Mouse (Mus musculus): Measurements from ENCODE around the gene Grin1. TPM values are rescaled to one million over a fixed set of nuclear protein-coding genes. Genes with fewer than 3 reads are reported as not detected.

Grin1 gene
- polyA plus RNA-seq, 1 experiment from 2014 or later, result 57.2 TPM

DNA sequence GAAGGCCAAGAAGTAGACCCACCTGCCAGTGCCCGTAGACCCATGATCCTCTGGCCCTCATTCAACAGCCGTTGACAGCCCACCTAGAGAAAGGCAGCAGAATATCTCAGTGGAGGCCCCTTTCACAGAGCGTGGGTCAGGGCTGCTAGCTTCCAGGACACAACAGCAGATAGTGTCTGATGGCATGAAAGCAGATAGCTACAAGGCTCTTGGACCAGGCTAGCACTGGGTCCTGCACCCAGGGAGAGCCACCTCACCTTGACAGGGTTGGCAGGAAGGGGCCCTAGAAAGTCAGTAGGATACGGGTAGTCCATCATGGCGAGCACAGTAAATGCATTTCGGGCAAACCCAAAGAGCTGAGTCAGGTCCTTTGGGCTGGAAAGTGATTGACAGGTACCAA is 35.2 kb upstream of the Grin1 start:
- Histone ChIP-seq H3K9ac (no peak overlapping the region), H3K4me2 (replicated peaks) (no peak overlapping the region), H3K9me3 (ENCODE audit: control insufficient read depth, low read length) (no peaks in the 10 kb centered on the region), H3K4me1 (replicated peaks; ENCODE audit: control insufficient read depth, insufficient read depth, low read length) (peaks cover 20% of the 10 kb centered on the region), H3K27me3 (ENCODE audit: control insufficient read depth, insufficient read depth, low read length) (no peaks in the 10 kb centered on the region), H3K36me3 (replicated peaks; ENCODE audit: control insufficient read depth, insufficient read depth) (peaks cover 51% of the 10 kb centered on the region), H3K4me3 (replicated peaks; ENCODE audit: low read length) (no peak overlapping the region), H3K27ac (no peak overlapping the region)
- whole genome bisulfite sequencing, result 89% methylated on average over 6 of the region's 6 CpGs
- DNase-seq (ENCODE audit: low spot score), result no peak
- no peak for ATAC-seq (ENCODE audit: low FRiP score)

DNA sequence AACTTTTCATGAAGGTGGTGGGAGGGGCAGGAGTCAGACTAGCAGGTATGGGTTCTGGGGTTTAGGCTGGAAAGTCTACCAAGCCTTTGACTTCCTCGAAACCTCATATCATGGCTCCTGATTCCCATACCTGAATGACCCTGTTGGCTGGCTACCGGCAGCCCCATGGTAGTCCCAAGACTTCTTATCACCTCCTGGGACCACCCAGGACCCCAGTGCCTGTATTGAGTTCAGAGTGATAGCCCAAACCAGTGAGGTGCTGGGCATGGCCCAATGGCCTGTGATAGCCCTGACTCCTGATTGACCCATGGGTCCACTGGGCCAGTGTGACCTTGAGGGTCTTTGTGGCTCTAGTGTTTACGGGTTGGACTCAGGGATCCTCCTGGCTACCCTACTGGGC is 31.7 kb upstream of the Grin1 start:
- peaks cover 8% of the 10 kb centered on the region for H3K4me1 ChIP-seq (replicated peaks; ENCODE audit: control insufficient read depth, insufficient read depth, low read length)
- peaks cover 86% of the 10 kb centered on the region for H3K36me3 ChIP-seq (replicated peaks; ENCODE audit: control insufficient read depth, insufficient read depth)
- ATAC-seq (ENCODE audit: low FRiP score) (no peak), DNase-seq (ENCODE audit: low spot score) (no peak)
- no peak overlapping the region for H3K27ac ChIP-seq
- WGBS, result 96% methylated on average over 3 of the region's 3 CpGs
- no peak overlapping the region for H3K9ac ChIP-seq
- no peak overlapping the region for H3K4me2 ChIP-seq (replicated peaks)
- no peaks in the 10 kb centered on the region for H3K27me3 ChIP-seq (ENCODE audit: control insufficient read depth, insufficient read depth, low read length)
- H3K4me3 ChIP-seq (replicated peaks; ENCODE audit: low read length), result no peak overlapping the region
- H3K9me3 ChIP-seq (ENCODE audit: control insufficient read depth, low read length), result no peaks in the 10 kb centered on the region

DNA sequence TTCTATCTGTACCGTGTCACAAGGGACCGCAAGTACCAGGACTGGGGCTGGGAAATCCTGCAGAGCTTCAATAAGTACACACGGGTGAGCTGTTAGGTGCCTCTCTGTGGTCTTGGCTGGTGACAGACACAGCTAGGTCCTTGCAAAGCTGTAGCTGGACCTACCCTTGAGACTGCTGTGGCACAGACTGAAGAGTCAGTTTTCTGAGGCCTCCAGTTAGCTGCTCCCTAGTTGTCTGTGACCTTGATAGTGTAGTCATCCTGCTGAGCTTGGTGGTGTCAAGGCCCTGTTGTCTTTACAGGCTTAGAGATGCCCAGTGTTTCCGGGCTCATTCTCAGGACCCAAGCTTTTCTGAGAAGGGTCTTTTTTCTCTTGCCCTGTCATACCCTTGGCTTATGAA is 30.5 kb upstream of the Grin1 start:
- no peak overlapping the region for H3K4me3 ChIP-seq (replicated peaks; ENCODE audit: low read length)
- WGBS, result 95% methylated on average over 4 of the region's 4 CpGs
- H3K27ac ChIP-seq, result no peak overlapping the region
- no peak overlapping the region for H3K9ac ChIP-seq
- H3K9me3 ChIP-seq (ENCODE audit: control insufficient read depth, low read length), result no peaks in the 10 kb centered on the region
- H3K36me3 ChIP-seq (replicated peaks; ENCODE audit: control insufficient read depth, insufficient read depth), result peaks cover 98% of the 10 kb centered on the region
- no peak overlapping the region for H3K4me2 ChIP-seq (replicated peaks)
- H3K27me3 ChIP-seq (ENCODE audit: control insufficient read depth, insufficient read depth, low read length), result no peaks in the 10 kb centered on the region
- ATAC-seq (ENCODE audit: low FRiP score) (no peak), DNase-seq (ENCODE audit: low spot score) (no peak)
- H3K4me1 ChIP-seq (replicated peaks; ENCODE audit: control insufficient read depth, insufficient read depth, low read length), result no peaks in the 10 kb centered on the region

DNA sequence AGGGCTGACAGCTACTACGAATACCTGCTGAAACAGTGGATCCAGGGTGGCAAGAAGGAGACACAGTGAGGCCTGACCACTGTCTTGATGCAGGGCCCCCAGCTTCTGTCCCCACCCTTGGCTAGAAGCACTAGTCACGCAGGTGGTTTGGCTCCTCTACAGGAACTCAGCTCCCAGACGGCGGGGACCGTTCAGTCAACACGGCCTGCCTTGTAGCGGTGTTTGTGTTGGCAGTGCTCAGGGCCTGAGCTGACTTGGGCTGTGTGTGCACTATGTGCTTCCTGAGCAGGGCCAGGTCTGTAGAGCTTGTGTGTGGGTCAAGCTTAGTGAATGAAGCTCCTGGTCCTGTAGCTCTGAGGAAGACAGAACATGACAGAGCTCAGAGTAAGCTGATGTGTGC is 29.2 kb upstream of the Grin1 start:
- H3K27ac ChIP-seq, result no peak overlapping the region
- no peaks in the 10 kb centered on the region for H3K9me3 ChIP-seq (ENCODE audit: control insufficient read depth, low read length)
- WGBS, result 92% methylated on average over 7 of the region's 7 CpGs
- ATAC-seq (ENCODE audit: low FRiP score) (no peak), DNase-seq (ENCODE audit: low spot score) (no peak)
- H3K4me3 ChIP-seq (replicated peaks; ENCODE audit: low read length), result no peak overlapping the region
- no peaks in the 10 kb centered on the region for H3K27me3 ChIP-seq (ENCODE audit: control insufficient read depth, insufficient read depth, low read length)
- H3K4me2 ChIP-seq (replicated peaks), result no peak overlapping the region
- H3K9ac ChIP-seq, result no peak overlapping the region
- no peaks in the 10 kb centered on the region for H3K4me1 ChIP-seq (replicated peaks; ENCODE audit: control insufficient read depth, insufficient read depth, low read length)
- peaks cover 100% of the 10 kb centered on the region for H3K36me3 ChIP-seq (replicated peaks; ENCODE audit: control insufficient read depth, insufficient read depth)

DNA sequence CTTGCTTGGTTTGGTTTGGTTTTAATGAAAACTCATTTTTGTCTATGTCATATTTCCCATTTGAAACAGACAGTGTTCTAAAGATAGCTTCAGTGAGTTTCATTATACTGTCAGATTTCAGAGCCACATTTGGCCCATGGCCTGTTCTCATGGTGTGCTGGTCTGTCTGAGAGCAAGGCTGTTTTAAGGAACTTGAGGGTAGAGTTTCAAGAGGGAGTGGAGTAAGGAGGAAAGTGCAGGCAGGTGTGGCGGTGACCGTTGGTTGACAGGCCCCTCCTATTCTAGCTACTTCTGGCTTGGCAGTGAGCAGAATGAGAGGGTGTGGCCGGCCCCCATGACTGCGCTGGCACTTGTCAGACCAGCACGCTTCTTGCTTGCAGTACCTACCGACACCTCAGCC is 19.3 kb upstream of the Grin1 start:
- ATAC-seq (ENCODE audit: low FRiP score), result no peak

DNA sequence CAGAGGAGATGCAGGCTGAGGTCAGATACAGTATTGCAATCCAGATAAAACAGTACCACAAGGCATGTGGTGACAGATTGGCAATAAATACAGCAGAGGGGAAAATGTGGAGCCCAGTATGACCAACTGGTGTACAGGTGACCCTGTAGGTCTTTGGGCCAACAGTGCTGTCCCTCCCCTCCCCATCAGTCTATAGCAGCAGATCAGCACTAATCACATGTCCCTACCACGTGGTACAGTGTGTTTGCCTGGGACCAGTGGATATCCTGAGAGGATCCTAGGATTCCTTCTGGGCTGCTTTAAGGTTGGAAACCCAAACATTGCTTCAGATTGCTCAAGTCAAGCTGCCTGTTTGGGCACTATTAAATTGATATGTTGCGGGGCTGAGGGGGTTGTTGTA is 14.6 kb upstream of the Grin1 start:
- ATAC-seq (ENCODE audit: low FRiP score) (no peak), DNase-seq (ENCODE audit: low spot score) (no peak)
- peak overlapping the region; percentile 91 for H3K4me2 ChIP-seq (replicated peaks)
- peaks cover 15% of the 10 kb centered on the region for H3K4me1 ChIP-seq (replicated peaks; ENCODE audit: control insufficient read depth, insufficient read depth, low read length)
- no peaks in the 10 kb centered on the region for H3K9me3 ChIP-seq (ENCODE audit: control insufficient read depth, low read length)
- H3K27me3 ChIP-seq (ENCODE audit: control insufficient read depth, insufficient read depth, low read length), result no peaks in the 10 kb centered on the region
- peaks cover 47% of the 10 kb centered on the region for H3K36me3 ChIP-seq (replicated peaks; ENCODE audit: control insufficient read depth, insufficient read depth)
- 88% methylated on average over 2 of the region's 2 CpGs for WGBS
- H3K9ac ChIP-seq, result peak overlapping the region; percentile 97
- peak overlapping the region; percentile 98 for H3K4me3 ChIP-seq (replicated peaks; ENCODE audit: low read length)
- no peak overlapping the region for H3K27ac ChIP-seq

More for the DNA sequence above, 19.3 kb upstream of the Grin1 start:
- H3K36me3 ChIP-seq (replicated peaks; ENCODE audit: control insufficient read depth, insufficient read depth), result peaks cover 89% of the 10 kb centered on the region
- no peak overlapping the region for H3K27ac ChIP-seq
- no peaks in the 10 kb centered on the region for H3K27me3 ChIP-seq (ENCODE audit: control insufficient read depth, insufficient read depth, low read length)
- no peaks in the 10 kb centered on the region for H3K9me3 ChIP-seq (ENCODE audit: control insufficient read depth, low read length)
- peaks cover 7% of the 10 kb centered on the region for H3K4me1 ChIP-seq (replicated peaks; ENCODE audit: control insufficient read depth, insufficient read depth, low read length)
- DNase-seq (ENCODE audit: low spot score), result no peak
- WGBS, result 93% methylated on average over 6 of the region's 6 CpGs
- H3K4me3 ChIP-seq (replicated peaks; ENCODE audit: low read length), result no peak overlapping the region
- no peak overlapping the region for H3K9ac ChIP-seq
- H3K4me2 ChIP-seq (replicated peaks), result no peak overlapping the region

DNA sequence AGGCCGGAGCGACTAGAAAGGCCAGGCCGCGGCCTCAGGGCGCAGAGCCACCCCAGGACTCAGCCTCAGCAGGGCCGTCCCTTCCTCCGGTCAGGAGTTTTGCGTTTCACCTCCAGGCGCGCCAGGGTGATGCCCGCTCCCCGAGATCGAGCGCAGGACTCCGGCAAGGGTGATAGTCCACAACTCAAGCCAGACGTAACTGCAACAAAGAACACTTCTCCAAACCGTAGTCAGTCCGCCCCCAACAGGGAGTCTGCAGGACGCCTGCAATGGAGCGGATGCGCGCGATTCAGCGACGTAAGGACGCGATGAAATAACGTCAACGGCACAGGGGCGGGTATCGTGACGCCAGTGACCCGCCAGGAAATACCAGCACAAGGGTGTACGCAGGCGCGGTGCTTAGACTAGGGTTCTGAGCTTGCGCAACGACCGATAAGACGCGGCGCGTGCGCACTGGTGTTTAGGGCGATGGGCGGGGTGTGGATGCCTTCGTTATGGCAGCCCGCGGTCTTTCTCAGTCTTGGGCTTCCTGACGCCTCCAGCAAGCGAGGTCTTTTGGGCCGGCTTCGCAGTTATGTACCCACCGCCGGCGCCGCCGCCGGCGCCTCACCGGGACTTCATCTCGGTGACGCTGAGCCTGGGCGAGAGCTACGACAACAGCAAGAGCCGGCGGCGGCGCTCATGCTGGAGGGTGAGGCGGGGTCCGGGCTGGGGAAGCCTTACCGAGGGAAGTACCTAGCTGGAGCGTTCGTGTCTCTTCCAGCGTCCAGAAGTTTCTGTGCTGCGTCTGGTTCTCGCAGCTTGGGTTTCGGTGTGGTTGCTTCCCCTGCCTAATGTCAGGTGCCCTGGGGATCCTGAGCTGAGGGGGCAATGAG is 13.5 kb upstream of the Grin1 start, which contains the start of gene Man1b1:
Gene Man1b1 (plus strand): TSS at position 53 of the 875 bp plus-strand sequence.
- DNase-seq (ENCODE audit: low spot score) (peak; percentile 100), ATAC-seq (ENCODE audit: low FRiP score) (peak; percentile 98)
- peaks cover 36% of the 10 kb centered on the region for H3K36me3 ChIP-seq (replicated peaks; ENCODE audit: control insufficient read depth, insufficient read depth)
- H3K9me3 ChIP-seq (ENCODE audit: control insufficient read depth, low read length), result no peaks in the 10 kb centered on the region
- peak within 1 kb of the TSS; percentile 98 for H3K4me3 ChIP-seq (replicated peaks; ENCODE audit: low read length)
- WGBS, result under 1% methylated on average over 68 of the region's 78 CpGs
- H3K27ac ChIP-seq, result peak within 1 kb of the TSS; percentile 94
- peak within 1 kb of the TSS; percentile 97 for H3K9ac ChIP-seq
- H3K4me1 ChIP-seq (replicated peaks; ENCODE audit: control insufficient read depth, insufficient read depth, low read length), result peaks cover 15% of the 10 kb centered on the region
- H3K4me2 ChIP-seq (replicated peaks), result peak within 1 kb of the TSS; percentile 91
- H3K27me3 ChIP-seq (ENCODE audit: control insufficient read depth, insufficient read depth, low read length), result no peaks in the 10 kb centered on the region

DNA sequence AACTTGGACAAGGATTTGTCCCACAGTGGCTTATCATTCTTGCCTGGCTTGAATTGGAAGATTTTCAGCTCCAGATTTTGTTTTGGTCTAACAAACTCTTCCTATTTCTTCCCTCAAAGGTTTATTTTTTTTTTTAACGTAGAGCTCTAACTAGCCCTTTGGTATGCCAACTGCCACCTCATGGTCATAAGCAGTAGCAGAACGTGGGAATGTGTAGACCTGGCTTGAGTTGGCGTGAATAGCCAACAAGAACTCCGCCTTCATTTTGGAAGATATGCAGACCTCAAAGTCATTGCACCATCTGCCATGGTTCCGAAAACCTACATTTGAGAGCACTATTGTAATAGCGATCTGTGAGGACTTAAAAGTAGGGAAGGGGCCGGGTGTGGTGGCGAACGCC is 12.5 kb upstream of the Grin1 start:
- Histone ChIP-seq H3K4me3 (replicated peaks; ENCODE audit: low read length) (peak overlapping the region; percentile 98), H3K36me3 (replicated peaks; ENCODE audit: control insufficient read depth, insufficient read depth) (peaks cover 26% of the 10 kb centered on the region), H3K4me1 (replicated peaks; ENCODE audit: control insufficient read depth, insufficient read depth, low read length) (peaks cover 15% of the 10 kb centered on the region), H3K27ac (no peak overlapping the region), H3K4me2 (replicated peaks) (peak overlapping the region; percentile 91), H3K9ac (peak overlapping the region; percentile 97), H3K27me3 (ENCODE audit: control insufficient read depth, insufficient read depth, low read length) (no peaks in the 10 kb centered on the region), H3K9me3 (ENCODE audit: control insufficient read depth, low read length) (no peaks in the 10 kb centered on the region)
- ATAC-seq (ENCODE audit: low FRiP score) (no peak), DNase-seq (ENCODE audit: low spot score) (no peak)
- WGBS, result 62% methylated on average over 9 of the region's 9 CpGs

DNA sequence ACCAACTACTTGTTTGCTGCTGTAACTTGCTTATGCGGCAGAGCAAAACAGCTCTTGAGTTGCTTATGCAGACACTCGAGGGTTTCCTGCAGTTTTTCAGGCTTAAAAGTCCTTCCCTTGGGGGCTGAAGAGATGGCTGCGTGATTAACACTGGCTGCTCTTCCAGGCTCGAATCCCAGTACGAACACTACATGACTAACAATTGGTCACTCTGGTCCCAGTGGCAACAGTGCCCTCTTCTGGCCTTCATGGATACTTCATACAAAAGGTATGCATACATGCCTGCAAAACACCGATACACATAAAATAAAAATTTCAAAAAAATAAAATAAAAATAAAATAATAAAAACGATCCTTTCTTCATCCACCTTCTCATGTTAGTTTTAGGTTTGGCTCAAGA is 9.5 kb upstream of the Grin1 start:
- H3K4me3 ChIP-seq (replicated peaks; ENCODE audit: low read length), result no peak overlapping the region
- WGBS, result 32% methylated on average over 7 of the region's 7 CpGs
- H3K36me3 ChIP-seq (replicated peaks; ENCODE audit: control insufficient read depth, insufficient read depth), result no peaks in the 10 kb centered on the region
- no peaks in the 10 kb centered on the region for H3K9me3 ChIP-seq (ENCODE audit: control insufficient read depth, low read length)
- H3K27me3 ChIP-seq (ENCODE audit: control insufficient read depth, insufficient read depth, low read length), result no peaks in the 10 kb centered on the region
- H3K4me2 ChIP-seq (replicated peaks), result no peak overlapping the region
- no peak overlapping the region for H3K27ac ChIP-seq
- no peak overlapping the region for H3K9ac ChIP-seq
- DNase-seq (ENCODE audit: low spot score) (peak; percentile 49), ATAC-seq (ENCODE audit: low FRiP score) (no peak)
- peaks cover 10% of the 10 kb centered on the region for H3K4me1 ChIP-seq (replicated peaks; ENCODE audit: control insufficient read depth, insufficient read depth, low read length)

All from hindbrain, embryonic 14.5 days (tissue).